Mouse (Mus musculus) cerebellum, postnatal 25 days (tissue): ENCODE data around the gene Htra2.

ENCODE experiments used
- DNase-seq, 2 experiments: peaks; one replicate each; pipeline ENCODE4 v3.0.0; 2021; ENCODE audit warnings: mixed read lengths in 2 of 2

Htra2 gene

DNA sequence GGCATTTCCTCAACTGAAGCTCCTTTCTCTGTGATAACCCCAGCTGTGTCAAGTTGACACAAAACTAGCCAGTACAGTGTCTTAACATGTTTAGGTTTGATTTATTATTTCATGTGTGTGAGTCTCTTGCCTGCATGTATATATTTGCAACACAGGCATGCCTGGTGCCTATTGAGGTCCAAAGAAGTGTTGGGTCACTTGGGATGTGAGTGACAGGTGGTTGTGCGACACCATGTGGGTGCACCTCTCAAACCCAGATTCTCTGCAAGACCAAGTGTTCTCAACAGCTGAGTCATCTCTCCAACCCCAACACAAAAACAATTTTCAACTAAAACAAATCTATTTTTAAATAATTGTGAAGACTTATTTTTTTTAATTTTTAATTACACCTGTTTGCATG, 52.0 kb downstream of the Htra2 start:
- DNase-seq = no peak
